Mouse (Mus musculus) hematopoietic multipotent progenitor cell, adult 10-12 weeks (in vitro differentiated cells): Measurements from ENCODE around the gene Gm21698. TPM values are rescaled to one million over a fixed set of nuclear protein-coding genes. Genes with fewer than 3 reads are reported as not detected.

Experiments
- polyA plus RNA-seq: library from polyadenylated mRNA; stranded (reverse); fragments of >175 nt; gene quantifications from 2 replicates; pipeline ENCODE4 v1.2.3, GENCODE M21; 2012; ENCODE audit warnings: low replicate concordance

Gene Gm21698
- 0.05 TPM in 1 of 2 replicates, not detected in the other for polyA plus RNA-seq

GRCm38 (mm10) chr5:25988550-25988949 is at the start of gene Gm21698:
Gene Gm21698 (minus strand): TSS chr5:25988650.

DNA sequence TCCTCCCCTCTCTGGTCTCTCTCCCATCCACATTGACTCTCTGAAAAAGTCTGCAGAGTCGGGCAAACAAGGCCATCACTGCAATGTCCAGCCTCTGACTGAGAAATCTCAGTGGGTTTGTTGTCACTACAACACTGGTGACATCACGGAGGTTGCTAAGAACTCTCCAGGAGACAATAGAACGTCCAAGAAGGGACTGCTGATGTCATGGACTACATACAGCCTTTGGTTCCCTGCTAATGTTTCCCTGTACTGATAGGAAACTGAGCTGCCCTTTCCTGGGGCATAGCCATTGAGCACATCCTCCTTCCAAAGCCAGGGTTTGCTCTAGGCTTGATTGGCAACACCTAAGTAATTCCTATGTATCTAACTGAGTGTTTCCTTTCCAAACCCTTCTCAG is 34.4 kb upstream of the Gm21698 start, which contains the start of gene Gm5862:
TSS of gene Gm5862 (minus strand) at position 101 of the 400 bp plus-strand sequence.

GRCm38 (mm10) chr5:26004698-26005097 is 16.2 kb upstream of the Gm21698 start, which contains the start of gene Gm1979:
Gene Gm1979 (minus strand): TSS chr5:26004798.

DNA sequence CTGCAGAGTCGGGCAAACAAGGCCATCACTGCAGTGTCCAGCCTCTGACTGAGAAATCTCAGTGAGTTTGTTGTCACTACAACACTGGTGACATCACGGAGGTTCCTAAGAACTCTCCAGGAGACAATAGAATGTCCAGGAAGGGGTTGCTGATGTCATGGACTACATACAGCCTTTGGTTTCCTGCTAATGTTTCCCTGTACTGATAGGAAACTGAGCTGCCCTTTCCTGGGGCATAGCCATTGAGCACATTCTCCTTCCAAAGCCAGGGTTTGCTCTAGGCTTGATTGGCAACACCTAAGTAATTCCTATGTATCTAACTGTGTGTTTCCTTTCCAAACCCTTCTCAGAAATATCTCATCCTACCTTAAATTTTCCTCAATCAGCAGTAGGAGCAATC is 15.9 kb downstream of the Gm21698 start, which contains the start of gene Gm21680:
TSS of gene Gm21680 (minus strand) at position 101 of the 400 bp plus-strand sequence.

GRCm38 (mm10) chr5:25954317-25954716 is 34.1 kb downstream of the Gm21698 start, which contains the start of gene Gm21671:
Gene Gm21671 (minus strand): TSS chr5:25954417.

GRCm38 (mm10) chr5:25942281-25942680 is 46.2 kb downstream of the Gm21698 start, which contains the start of gene Gm21663:
Gene Gm21663 (minus strand): TSS chr5:25942381.

Other genes with a start within 250 kb of the Gm21698 start
- 1.7 and 2.0 TPM in 2 replicates for gene Actr3b, start 228.7 kb downstream of the Gm21698 start, polyA plus RNA-seq
- not detected in 2 replicates for gene Gm21663, start 46.3 kb downstream of the Gm21698 start, polyA plus RNA-seq
- not detected in 2 replicates for gene Gm21671, start 34.2 kb downstream of the Gm21698 start, polyA plus RNA-seq
- gene Gm21680, start 16.0 kb downstream of the Gm21698 start, polyA plus RNA-seq: not detected in 2 replicates
- gene Gm1979, start 16.1 kb upstream of the Gm21698 start, polyA plus RNA-seq: not detected in 2 replicates
- not detected in 2 replicates for gene Gm5862, start 34.3 kb upstream of the Gm21698 start, polyA plus RNA-seq
- not detected in 2 replicates for gene Speer4a, start 50.9 kb upstream of the Gm21698 start, polyA plus RNA-seq
- not detected in 2 replicates for gene Gm7347, start 69.9 kb upstream of the Gm21698 start, polyA plus RNA-seq
- gene Gm10471, start 100.6 kb upstream of the Gm21698 start, polyA plus RNA-seq: not detected in 2 replicates
- gene 5031410I06Rik, start 116.7 kb upstream of the Gm21698 start, polyA plus RNA-seq: not detected in 2 replicates
- gene Gm10220, start 132.8 kb upstream of the Gm21698 start, polyA plus RNA-seq: not detected in 2 replicates